Mouse (Mus musculus): ENCODE results near the gene Rrp1b. TPM values are rescaled to one million over a fixed set of nuclear protein-coding genes. Genes with fewer than 3 reads are reported as not detected.
A peak's percentile ranks its signal among the peaks of the same experiment; 100 is the strongest.

Gene Rrp1b
- polyA plus RNA-seq, 1 experiment from 2014 or later: 77.5 TPM

- TF ChIP-seq CTCF (IDR thresholded peaks at IDR 0.05; ENCODE audit: low read depth): no peak
- no peak for DNase-seq
- no peak for ATAC-seq (ENCODE audit: insufficient read depth)
- Histone ChIP-seq H3K4me1 (ENCODE audit: insufficient read depth) (no peaks in the 10 kb centered on the region), H3K27ac (ENCODE audit: low read depth) (no peak overlapping the region), H3K4me3 (ENCODE audit: low read depth, low read length) (no peak overlapping the region), H3K9ac (no peak overlapping the region), H3K9me3 (ENCODE audit: low read depth, low read length) (no peaks in the 10 kb centered on the region), H3K27me3 (ENCODE audit: insufficient read depth, low read length) (no peaks in the 10 kb centered on the region), H3K36me3 (ENCODE audit: insufficient read depth) (peaks cover 89% of the 10 kb centered on the region), H3K4me2 (no peak overlapping the region)
- WGBS: 67% methylated on average over 4 of the region's 4 CpGs
These were observed 14.0 kb downstream of the Rrp1b start for GRCm38 (mm10) chr17:32049914-32050313.

GRCm38 (mm10) chr17:32050609-32051008, 14.7 kb downstream of the Rrp1b start:
- WGBS: 80% methylated on average over 6 of the region's 6 CpGs
- Histone ChIP-seq H3K27me3 (ENCODE audit: insufficient read depth, low read length) (no peaks in the 10 kb centered on the region), H3K9ac (no peak overlapping the region), H3K4me2 (no peak overlapping the region), H3K4me3 (ENCODE audit: low read depth, low read length) (no peak overlapping the region), H3K36me3 (ENCODE audit: insufficient read depth) (peaks cover 96% of the 10 kb centered on the region), H3K9me3 (ENCODE audit: low read depth, low read length) (no peaks in the 10 kb centered on the region), H3K27ac (ENCODE audit: low read depth) (no peak overlapping the region), H3K4me1 (ENCODE audit: insufficient read depth) (no peaks in the 10 kb centered on the region)
- ATAC-seq (ENCODE audit: insufficient read depth) (no peak), DNase-seq (no peak)
- no peak for TF ChIP-seq CTCF (IDR thresholded peaks at IDR 0.05; ENCODE audit: low read depth)

- ATAC-seq (ENCODE audit: insufficient read depth): no peak
- WGBS: 67% methylated on average over 5 of the region's 5 CpGs
- no peaks in the 10 kb centered on the region for H3K4me1 ChIP-seq (ENCODE audit: insufficient read depth)
- no peak for TF ChIP-seq CTCF (IDR thresholded peaks at IDR 0.05; ENCODE audit: low read depth)
- no peaks in the 10 kb centered on the region for H3K9me3 ChIP-seq (ENCODE audit: low read depth, low read length)
- no peak overlapping the region for H3K4me3 ChIP-seq (ENCODE audit: low read depth, low read length)
- no peak overlapping the region for H3K4me2 ChIP-seq
- H3K9ac ChIP-seq: no peak overlapping the region
- DNase-seq: peak; percentile 29
- H3K27me3 ChIP-seq (ENCODE audit: insufficient read depth, low read length): no peaks in the 10 kb centered on the region
- no peak overlapping the region for H3K27ac ChIP-seq (ENCODE audit: low read depth)
- peaks cover 99% of the 10 kb centered on the region for H3K36me3 ChIP-seq (ENCODE audit: insufficient read depth)
These were observed 16.6 kb downstream of the Rrp1b start for GRCm38 (mm10) chr17:32052237-32053080.

- Histone ChIP-seq H3K9me3 (ENCODE audit: low read depth, low read length) (no peaks in the 10 kb centered on the region), H3K9ac (no peak overlapping the region), H3K4me1 (ENCODE audit: insufficient read depth) (no peaks in the 10 kb centered on the region), H3K36me3 (ENCODE audit: insufficient read depth) (peaks cover 99% of the 10 kb centered on the region), H3K27ac (ENCODE audit: low read depth) (no peak overlapping the region), H3K4me2 (no peak overlapping the region), H3K27me3 (ENCODE audit: insufficient read depth, low read length) (no peaks in the 10 kb centered on the region), H3K4me3 (ENCODE audit: low read depth, low read length) (no peak overlapping the region)
- WGBS: 81% methylated on average over 5 of the region's 5 CpGs
- TF ChIP-seq CTCF (IDR thresholded peaks at IDR 0.05; ENCODE audit: low read depth): no peak
- no peak for DNase-seq
- ATAC-seq (ENCODE audit: insufficient read depth): no peak
These were observed 17.8 kb downstream of the Rrp1b start for GRCm38 (mm10) chr17:32053677-32054076.

- WGBS: 96% methylated on average over 2 of the region's 2 CpGs
- no peak for DNase-seq
- H3K9ac ChIP-seq: no peak overlapping the region
- H3K9me3 ChIP-seq (ENCODE audit: low read depth, low read length): no peaks in the 10 kb centered on the region
- ATAC-seq (ENCODE audit: insufficient read depth): no peak
- TF ChIP-seq CTCF (IDR thresholded peaks at IDR 0.05; ENCODE audit: low read depth): no peak
- no peak overlapping the region for H3K4me3 ChIP-seq (ENCODE audit: low read depth, low read length)
- H3K4me2 ChIP-seq: no peak overlapping the region
- H3K27ac ChIP-seq (ENCODE audit: low read depth): no peak overlapping the region
- H3K4me1 ChIP-seq (ENCODE audit: insufficient read depth): no peaks in the 10 kb centered on the region
- peaks cover 94% of the 10 kb centered on the region for H3K36me3 ChIP-seq (ENCODE audit: insufficient read depth)
- H3K27me3 ChIP-seq (ENCODE audit: insufficient read depth, low read length): no peaks in the 10 kb centered on the region
These were observed 21.9 kb downstream of the Rrp1b start for GRCm38 (mm10) chr17:32057843-32058242.

- H3K4me3 ChIP-seq (ENCODE audit: low read depth, low read length): no peak overlapping the region
- H3K27ac ChIP-seq (ENCODE audit: low read depth): no peak overlapping the region
- no peaks in the 10 kb centered on the region for H3K9me3 ChIP-seq (ENCODE audit: low read depth, low read length)
- H3K4me1 ChIP-seq (ENCODE audit: insufficient read depth): no peaks in the 10 kb centered on the region
- H3K4me2 ChIP-seq: no peak overlapping the region
- TF ChIP-seq CTCF (IDR thresholded peaks at IDR 0.05; ENCODE audit: low read depth): no peak
- H3K36me3 ChIP-seq (ENCODE audit: insufficient read depth): peaks cover 84% of the 10 kb centered on the region
- ATAC-seq (ENCODE audit: insufficient read depth): no peak
- WGBS: 79% methylated on average over 2 of the region's 2 CpGs
- H3K27me3 ChIP-seq (ENCODE audit: insufficient read depth, low read length): no peaks in the 10 kb centered on the region
- no peak for DNase-seq
- no peak overlapping the region for H3K9ac ChIP-seq
These were observed 23.2 kb downstream of the Rrp1b start for GRCm38 (mm10) chr17:32059084-32059483.

GRCm38 (mm10) chr17:32061219-32061618, 25.3 kb downstream of the Rrp1b start:
- DNase-seq: no peak
- WGBS: 96% methylated on average over 14 of the region's 14 CpGs
- H3K27me3 ChIP-seq (ENCODE audit: insufficient read depth, low read length): no peaks in the 10 kb centered on the region
- peaks cover 62% of the 10 kb centered on the region for H3K36me3 ChIP-seq (ENCODE audit: insufficient read depth)
- H3K4me3 ChIP-seq (ENCODE audit: low read depth, low read length): no peak overlapping the region
- no peaks in the 10 kb centered on the region for H3K4me1 ChIP-seq (ENCODE audit: insufficient read depth)
- H3K9me3 ChIP-seq (ENCODE audit: low read depth, low read length): no peaks in the 10 kb centered on the region
- no peak overlapping the region for H3K27ac ChIP-seq (ENCODE audit: low read depth)
- no peak for TF ChIP-seq CTCF (IDR thresholded peaks at IDR 0.05; ENCODE audit: low read depth)
- no peak overlapping the region for H3K4me2 ChIP-seq
- no peak for ATAC-seq (ENCODE audit: insufficient read depth)
- H3K9ac ChIP-seq: no peak overlapping the region
